Mouse (Mus musculus): Measurements from ENCODE around the gene Fgf16.

DNA sequence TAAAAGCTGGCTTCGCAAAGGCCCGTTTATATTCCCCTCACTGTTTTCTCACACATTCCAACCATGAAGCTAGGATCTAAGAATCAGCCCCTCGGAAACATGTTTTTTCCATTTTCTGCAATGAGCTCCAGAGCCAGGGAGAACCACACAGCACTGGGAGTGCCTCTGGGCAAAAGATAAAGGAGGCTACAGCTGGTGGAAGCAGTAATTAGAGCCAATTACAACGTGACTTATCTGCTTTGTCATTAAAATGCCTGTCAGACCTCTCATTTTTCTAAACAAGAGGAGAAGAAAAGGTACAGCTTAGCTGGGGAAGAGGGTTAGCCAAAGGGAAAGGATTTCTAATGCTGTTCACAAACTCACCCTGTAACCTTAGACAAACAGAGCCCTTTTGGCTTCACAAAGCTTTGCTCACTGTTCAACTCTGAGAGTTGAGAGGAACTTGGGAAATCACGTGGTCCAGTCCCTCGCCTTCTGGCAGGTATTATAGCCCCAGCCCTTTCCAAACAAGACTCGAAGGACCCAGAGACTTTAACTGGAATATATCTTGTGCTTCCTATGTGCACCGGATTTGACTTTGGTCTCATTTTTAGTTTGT lies 30.8 kb downstream of the Fgf16 start:
- no peak for TF ChIP-seq GATA1 (IDR thresholded peaks at IDR 0.05; ENCODE audit: borderline replicate concordance, low read length)
- no peak for TF ChIP-seq FLI1 (IDR thresholded peaks at IDR 0.05; ENCODE audit: low read length)

Measured in megakaryocyte, embryonic 14.5 days (primary cell).